Mouse (Mus musculus): ENCODE results near the gene Txndc8. TPM values are rescaled to one million over a fixed set of nuclear protein-coding genes. Genes with fewer than 3 reads are reported as not detected.
A peak's percentile ranks its signal among the peaks of the same experiment; 100 is the strongest.

The Txndc8 gene
- polyA plus RNA-seq, 1 experiment from 2014 or later: not detected

DNA sequence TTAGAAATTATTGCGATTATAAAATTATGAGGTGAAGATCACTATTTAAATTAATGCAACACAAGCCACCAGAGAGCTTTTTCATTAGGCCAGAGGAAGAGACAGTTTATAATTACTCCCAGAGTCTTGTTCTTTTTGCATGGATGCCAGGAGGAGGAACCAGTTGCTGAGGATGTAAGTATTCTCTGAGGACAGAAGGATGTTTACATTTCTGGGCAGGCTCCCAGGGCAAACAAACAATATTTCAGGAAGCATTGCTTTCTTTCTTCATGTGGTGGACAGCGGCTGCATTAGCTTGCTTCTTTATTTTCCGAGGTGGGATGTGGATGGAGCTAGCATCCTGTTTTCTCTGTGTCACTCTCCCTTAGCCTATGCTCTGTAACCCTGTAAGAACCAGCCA is 41.7 kb downstream of the Txndc8 start:
- no peak for ATAC-seq (replicated peaks; ENCODE audit: insufficient number of reproducible peaks, low FRiP score, low TSS enrichment, low read depth)
- no peak overlapping the region for H3K27ac ChIP-seq (replicated peaks; ENCODE audit: low read depth, low read length)
- no peaks in the 10 kb centered on the region for H3K9me3 ChIP-seq (replicated peaks; ENCODE audit: control insufficient read depth, low read length)
- DNase-seq (ENCODE audit: low spot score): no peak
- no peak overlapping the region for H3K9ac ChIP-seq (replicated peaks; ENCODE audit: low read length)
- WGBS: 61% methylated on average over 3 of the region's 3 CpGs
- H3K4me1 ChIP-seq (ENCODE audit: control insufficient read depth, insufficient read depth, low read length): no peaks in the 10 kb centered on the region
- H3K4me3 ChIP-seq (ENCODE audit: low read depth, low read length): no peak overlapping the region
- no peaks in the 10 kb centered on the region for H3K27me3 ChIP-seq (ENCODE audit: control insufficient read depth, insufficient read depth, low read length)
- H3K4me2 ChIP-seq (ENCODE audit: low read depth, low read length): no peak overlapping the region
- H3K36me3 ChIP-seq (replicated peaks; ENCODE audit: control insufficient read depth, insufficient read depth, low read depth, low read length): no peaks in the 10 kb centered on the region

DNA sequence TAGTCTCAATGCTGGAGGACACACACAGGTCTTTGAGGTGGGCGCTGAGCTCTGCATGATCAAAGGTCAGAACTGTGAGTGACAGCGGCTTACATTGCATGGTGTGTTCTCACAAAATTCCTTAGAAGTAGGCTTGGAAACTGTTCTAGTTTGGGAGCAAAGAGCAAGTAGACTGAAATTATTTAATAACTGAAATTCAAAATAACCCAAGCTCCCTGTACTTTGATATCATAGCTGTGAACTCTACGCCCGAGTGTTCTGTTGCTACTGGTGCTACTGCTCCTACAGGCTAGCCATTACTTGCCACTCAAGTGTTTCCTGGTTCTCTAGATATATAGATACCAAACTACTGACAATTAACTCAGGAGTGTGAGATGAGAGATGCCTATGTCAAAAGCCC is 43.4 kb downstream of the Txndc8 start:
- H3K9me3 ChIP-seq (replicated peaks; ENCODE audit: control insufficient read depth, low read length): no peaks in the 10 kb centered on the region
- no peak overlapping the region for H3K4me3 ChIP-seq (ENCODE audit: low read depth, low read length)
- H3K27me3 ChIP-seq (ENCODE audit: control insufficient read depth, insufficient read depth, low read length): no peaks in the 10 kb centered on the region
- no peak for DNase-seq (ENCODE audit: low spot score)
- H3K36me3 ChIP-seq (replicated peaks; ENCODE audit: control insufficient read depth, insufficient read depth, low read depth, low read length): no peaks in the 10 kb centered on the region
- H3K9ac ChIP-seq (replicated peaks; ENCODE audit: low read length): no peak overlapping the region
- no peak overlapping the region for H3K4me2 ChIP-seq (ENCODE audit: low read depth, low read length)
- no peak overlapping the region for H3K27ac ChIP-seq (replicated peaks; ENCODE audit: low read depth, low read length)
- no peak for ATAC-seq (replicated peaks; ENCODE audit: insufficient number of reproducible peaks, low FRiP score, low TSS enrichment, low read depth)
- H3K4me1 ChIP-seq (ENCODE audit: control insufficient read depth, insufficient read depth, low read length): no peaks in the 10 kb centered on the region
- 97% methylated on average over 4 of the region's 4 CpGs for WGBS

DNA sequence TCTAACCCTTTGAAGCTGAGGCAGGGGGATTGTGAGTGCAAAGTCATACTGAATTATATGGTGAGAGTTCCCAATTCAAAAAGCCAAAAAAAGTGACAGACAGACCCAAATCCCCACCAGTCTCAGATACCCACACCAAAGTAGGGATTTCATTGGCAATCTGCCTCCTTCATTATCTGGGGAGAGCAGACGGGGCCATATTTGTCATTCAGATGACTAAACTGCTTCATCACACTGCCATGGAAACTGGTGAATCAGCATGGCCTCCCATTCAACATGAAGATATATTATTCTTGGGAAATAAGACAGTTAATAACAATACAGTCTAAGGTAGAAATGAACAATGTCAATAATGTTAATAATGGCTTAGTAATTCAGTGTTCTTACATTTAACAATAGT is 44.8 kb downstream of the Txndc8 start:
- Histone ChIP-seq H3K4me2 (ENCODE audit: low read depth, low read length) (no peak overlapping the region), H3K9ac (replicated peaks; ENCODE audit: low read length) (no peak overlapping the region), H3K27me3 (ENCODE audit: control insufficient read depth, insufficient read depth, low read length) (no peaks in the 10 kb centered on the region), H3K27ac (replicated peaks; ENCODE audit: low read depth, low read length) (no peak overlapping the region), H3K36me3 (replicated peaks; ENCODE audit: control insufficient read depth, insufficient read depth, low read depth, low read length) (no peaks in the 10 kb centered on the region), H3K9me3 (replicated peaks; ENCODE audit: control insufficient read depth, low read length) (no peaks in the 10 kb centered on the region), H3K4me1 (ENCODE audit: control insufficient read depth, insufficient read depth, low read length) (no peaks in the 10 kb centered on the region), H3K4me3 (ENCODE audit: low read depth, low read length) (no peak overlapping the region)
- whole genome bisulfite sequencing: 75% methylated on average over 1 of the region's 1 CpGs
- DNase-seq (ENCODE audit: low spot score) (no peak), ATAC-seq (replicated peaks; ENCODE audit: insufficient number of reproducible peaks, low FRiP score, low TSS enrichment, low read depth) (no peak)

DNA sequence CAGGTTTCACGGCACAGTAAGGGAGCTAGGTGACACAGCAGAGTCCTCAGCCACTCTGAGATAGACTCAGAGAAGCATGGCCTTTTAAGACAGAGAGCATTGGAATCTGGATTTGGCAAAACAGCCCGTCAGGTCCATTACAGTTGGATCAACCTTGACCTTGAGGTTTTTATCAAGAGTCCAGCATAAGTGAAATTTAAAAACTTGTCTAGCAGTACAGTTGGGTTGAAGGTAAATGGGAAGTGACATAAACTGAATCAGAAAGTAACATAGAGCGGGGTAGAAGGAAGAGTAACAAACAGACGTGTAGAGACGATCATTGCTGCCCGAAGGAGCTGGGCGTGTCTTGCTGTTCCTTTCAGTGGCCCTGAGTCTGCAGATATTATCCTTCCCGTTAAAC is 49.9 kb downstream of the Txndc8 start:
- no peak overlapping the region for H3K9ac ChIP-seq (replicated peaks; ENCODE audit: low read length)
- 89% methylated on average over 8 of the region's 8 CpGs for WGBS
- ATAC-seq (replicated peaks; ENCODE audit: insufficient number of reproducible peaks, low FRiP score, low TSS enrichment, low read depth): no peak
- H3K9me3 ChIP-seq (replicated peaks; ENCODE audit: control insufficient read depth, low read length): no peaks in the 10 kb centered on the region
- H3K4me2 ChIP-seq (ENCODE audit: low read depth, low read length): no peak overlapping the region
- no peak overlapping the region for H3K4me3 ChIP-seq (ENCODE audit: low read depth, low read length)
- no peak for DNase-seq (ENCODE audit: low spot score)
- no peaks in the 10 kb centered on the region for H3K27me3 ChIP-seq (ENCODE audit: control insufficient read depth, insufficient read depth, low read length)
- no peaks in the 10 kb centered on the region; the same call in 1 of the 2 replicates for H3K4me1 ChIP-seq (ENCODE audit: control insufficient read depth, insufficient read depth, low read length)
- no peak overlapping the region for H3K27ac ChIP-seq (replicated peaks; ENCODE audit: low read depth, low read length)
- H3K36me3 ChIP-seq (replicated peaks; ENCODE audit: control insufficient read depth, insufficient read depth, low read depth, low read length): no peaks in the 10 kb centered on the region

DNA sequence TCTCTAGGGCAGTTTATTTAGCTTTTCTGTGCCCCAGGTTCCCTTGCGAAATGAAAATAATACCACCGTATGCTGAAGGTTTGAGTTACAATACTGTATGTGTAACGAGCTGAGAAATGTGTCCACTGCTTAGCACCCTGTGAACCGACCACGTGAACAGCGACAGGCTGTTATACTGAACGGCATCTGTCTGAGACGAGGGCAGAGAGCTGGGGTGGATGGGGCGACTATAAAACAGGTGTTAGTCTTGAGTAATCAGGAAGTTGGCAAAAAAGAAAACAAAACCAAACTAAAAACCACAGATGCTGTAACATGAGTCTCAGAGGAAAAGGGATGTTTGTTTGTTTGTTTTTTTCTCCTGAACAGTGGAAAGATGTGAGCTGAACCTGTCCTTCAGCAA is 50.8 kb downstream of the Txndc8 start:
- Histone ChIP-seq H3K9me3 (replicated peaks; ENCODE audit: control insufficient read depth, low read length) (no peaks in the 10 kb centered on the region), H3K4me2 (ENCODE audit: low read depth, low read length) (no peak overlapping the region), H3K4me1 (ENCODE audit: control insufficient read depth, insufficient read depth, low read length) (no peaks in the 10 kb centered on the region; the same call in 1 of the 2 replicates), H3K27me3 (ENCODE audit: control insufficient read depth, insufficient read depth, low read length) (no peaks in the 10 kb centered on the region), H3K27ac (replicated peaks; ENCODE audit: low read depth, low read length) (no peak overlapping the region), H3K36me3 (replicated peaks; ENCODE audit: control insufficient read depth, insufficient read depth, low read depth, low read length) (no peaks in the 10 kb centered on the region), H3K9ac (replicated peaks; ENCODE audit: low read length) (no peak overlapping the region), H3K4me3 (ENCODE audit: low read depth, low read length) (no peak overlapping the region)
- 68% methylated on average over 9 of the region's 9 CpGs for WGBS
- DNase-seq (ENCODE audit: low spot score) (no peak), ATAC-seq (replicated peaks; ENCODE audit: insufficient number of reproducible peaks, low FRiP score, low TSS enrichment, low read depth) (no peak)

DNA sequence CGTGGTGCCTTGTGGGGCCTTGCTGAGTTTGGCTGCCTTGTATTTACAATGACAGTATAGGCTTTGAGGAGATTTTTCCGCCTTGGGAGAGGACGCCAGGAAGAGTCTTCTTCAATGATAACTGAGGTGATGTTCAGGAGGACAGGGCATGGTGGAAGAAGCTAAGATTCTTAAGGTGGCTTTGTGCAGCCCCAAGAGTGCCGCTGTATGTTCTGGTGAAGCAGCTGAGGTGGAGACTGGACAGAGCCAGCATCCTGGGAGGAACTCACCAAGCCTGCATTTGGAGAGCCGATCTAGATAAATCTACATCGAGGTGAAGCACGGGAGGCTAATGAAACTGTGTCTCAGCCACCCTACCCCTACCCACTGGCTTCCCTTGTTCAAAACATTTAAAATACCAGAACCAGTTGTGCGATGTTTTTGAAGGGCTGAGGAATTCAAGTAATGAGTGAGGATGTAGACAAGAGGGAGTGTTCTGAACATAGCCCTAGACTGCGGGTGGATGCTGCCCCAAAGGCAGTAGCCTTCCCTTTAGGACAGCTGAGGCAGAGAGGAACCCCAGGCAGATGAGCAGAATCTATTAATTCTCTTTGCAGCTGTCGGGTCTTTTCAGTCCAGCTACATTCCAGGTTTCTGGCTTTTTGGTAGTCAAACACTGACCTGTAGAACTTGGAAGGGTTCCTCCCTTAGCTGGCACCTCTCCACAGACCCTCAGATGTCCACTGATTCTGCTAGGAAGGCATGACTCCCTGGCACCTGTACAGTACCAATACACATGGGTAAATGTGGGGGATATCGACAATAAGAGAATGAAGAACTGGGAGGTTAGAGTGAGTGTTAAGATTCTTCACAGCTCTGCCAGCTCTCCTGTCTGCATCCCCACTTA is 51.5 kb downstream of the Txndc8 start:
- 39% methylated on average over 11 of the region's 11 CpGs for WGBS
- no peak for DNase-seq (ENCODE audit: low spot score)

DNA sequence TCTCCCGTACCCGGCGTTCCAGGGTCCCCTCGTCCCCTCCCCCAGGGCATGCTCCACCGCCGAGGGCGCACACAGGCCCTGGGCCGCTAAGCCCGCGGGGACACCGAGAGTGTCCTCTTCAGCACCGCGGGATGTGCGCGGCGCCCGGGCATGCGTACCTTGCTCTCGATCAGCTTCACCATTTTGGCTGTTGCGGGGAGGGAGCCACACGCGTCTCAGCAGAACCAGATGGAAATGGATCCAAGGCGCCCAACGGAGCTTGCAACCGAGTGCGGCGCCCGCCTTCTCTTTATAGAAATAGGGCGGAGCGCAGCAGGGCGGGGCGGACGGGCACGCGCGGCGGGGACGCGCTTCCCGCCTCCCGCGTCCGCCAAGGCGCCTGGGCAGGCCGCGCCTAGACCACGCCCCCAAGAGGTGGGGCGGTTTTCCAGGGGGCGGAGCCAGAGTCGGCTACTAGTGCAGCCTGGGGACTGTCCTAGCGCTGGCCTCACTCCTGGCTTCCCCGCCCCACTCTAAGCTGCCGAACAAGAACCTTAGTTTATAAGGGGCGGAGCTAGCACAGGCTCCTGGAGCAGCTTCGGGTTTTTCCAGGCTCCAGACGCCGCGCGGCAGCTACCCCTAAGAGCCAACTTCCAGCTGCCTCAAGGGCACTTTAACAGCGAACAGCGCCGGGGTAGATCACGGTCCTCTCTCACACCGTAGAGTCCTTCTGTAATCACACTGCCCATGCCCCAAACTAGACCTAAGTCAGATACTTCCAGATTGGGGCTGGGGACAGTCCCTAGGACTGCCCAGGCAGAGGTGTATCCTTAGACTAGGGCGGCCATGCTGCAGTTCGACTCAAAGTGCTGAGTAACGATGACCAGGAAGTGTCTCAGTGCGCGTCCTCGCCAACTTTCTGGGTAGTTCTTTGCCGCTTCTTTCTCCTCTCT is 52.6 kb downstream of the Txndc8 start, which contains the start of gene Txn1:
Gene Txn1, minus strand, starts transcription at position 383 of the 932 bp plus-strand sequence.
- no peaks in the 10 kb centered on the region for H3K9me3 ChIP-seq (replicated peaks; ENCODE audit: control insufficient read depth, low read length)
- WGBS: 0% methylated on average over 70 of the region's 71 CpGs
- ATAC-seq (replicated peaks; ENCODE audit: insufficient number of reproducible peaks, low FRiP score, low TSS enrichment, low read depth): peak; percentile 99
- no peaks in the 10 kb centered on the region for H3K27me3 ChIP-seq (ENCODE audit: control insufficient read depth, insufficient read depth, low read length)
- H3K9ac ChIP-seq (replicated peaks; ENCODE audit: low read length): peak within 1 kb of the TSS; percentile 63
- peak within 1 kb of the TSS; percentile 62 for H3K4me2 ChIP-seq (ENCODE audit: low read depth, low read length)
- H3K36me3 ChIP-seq (replicated peaks; ENCODE audit: control insufficient read depth, insufficient read depth, low read depth, low read length): peaks cover 4% of the 10 kb centered on the region; the same call in 1 of the 2 replicates
- H3K4me3 ChIP-seq (ENCODE audit: low read depth, low read length): peak within 1 kb of the TSS; percentile 81
- H3K27ac ChIP-seq (replicated peaks; ENCODE audit: low read depth, low read length): peak within 1 kb of the TSS; percentile 71
- H3K4me1 ChIP-seq (ENCODE audit: control insufficient read depth, insufficient read depth, low read length): no peaks in the 10 kb centered on the region; the same call in 1 of the 2 replicates
- peak; percentile 99 for DNase-seq (ENCODE audit: low spot score)

More for the DNA sequence above, 51.5 kb downstream of the Txndc8 start:
- Histone ChIP-seq H3K27me3 (ENCODE audit: control insufficient read depth, insufficient read depth, low read length) (no peaks in the 10 kb centered on the region), H3K4me2 (ENCODE audit: low read depth, low read length) (peak overlapping the region; percentile 62), H3K4me3 (ENCODE audit: low read depth, low read length) (peak overlapping the region; percentile 81), H3K36me3 (replicated peaks; ENCODE audit: control insufficient read depth, insufficient read depth, low read depth, low read length) (no peaks in the 10 kb centered on the region), H3K27ac (replicated peaks; ENCODE audit: low read depth, low read length) (peak overlapping the region; percentile 61), H3K9me3 (replicated peaks; ENCODE audit: control insufficient read depth, low read length) (no peaks in the 10 kb centered on the region), H3K4me1 (ENCODE audit: control insufficient read depth, insufficient read depth, low read length) (no peaks in the 10 kb centered on the region; the same call in 1 of the 2 replicates), H3K9ac (replicated peaks; ENCODE audit: low read length) (peak overlapping the region; percentile 49; the same call in 1 of the 2 replicates)
- ATAC-seq (replicated peaks; ENCODE audit: insufficient number of reproducible peaks, low FRiP score, low TSS enrichment, low read depth): no peak

Data from embryonic facial prominence, embryonic 11.5 days (tissue).